Mouse (Mus musculus) forebrain, embryonic 14.5 days (tissue): Measurements from ENCODE around the gene Gaa. TPM values are rescaled to one million over a fixed set of nuclear protein-coding genes. Genes with fewer than 3 reads are reported as not detected.

Source experiments
- ATAC-seq: fragments of 200-750 bp; cut with Nextera tagmentation; 2 replicates; pipeline ENCODE4 v1.8.0; 2017; ENCODE audit warnings: mild to moderate bottlenecking, moderate library complexity
- DNase-seq: peaks from one replicate; pipeline ENCODE4 v3.0.0-alpha.2; 2015; ENCODE audit warnings: low spot score
- H3K27ac ChIP-seq: fragments of 300-500 bp; sonication (generic); 2 replicates; pipeline ENCODE4 v1.5.1; 2014; ENCODE audit warnings: low read depth, mild to moderate bottlenecking, control low read depth, low read length, moderate library complexity
- H3K27me3 ChIP-seq: fragments of 300-500 bp; sonication (generic); replicated peaks from 2 replicates; pipeline ENCODE4 v1.6.1; 2014; ENCODE audit warnings: low read length, control low read depth, mixed read lengths; ENCODE audit not compliant: control insufficient read depth, insufficient read depth
- H3K36me3 ChIP-seq: fragments of 300-500 bp; sonication (generic); 2 replicates; pipeline ENCODE4 v1.6.1; 2014; ENCODE audit warnings: low read length, control low read depth; ENCODE audit not compliant: control insufficient read depth, insufficient read depth
- H3K4me1 ChIP-seq: fragments of 300-500 bp; sonication (generic); 2 replicates; pipeline ENCODE4 v1.6.1; 2014; ENCODE audit warnings: antibody characterized with exemption, low read length, control low read depth; ENCODE audit not compliant: control insufficient read depth, insufficient read depth
- H3K4me2 ChIP-seq: fragments of 300-500 bp; sonication (generic); 2 replicates; pipeline ENCODE4 v1.6.1; 2014; ENCODE audit warnings: mild to moderate bottlenecking, control low read depth, low read length
- H3K4me3 ChIP-seq: fragments of 300-500 bp; sonication (generic); 2 replicates; pipeline ENCODE4 v1.5.1; 2014; ENCODE audit warnings: low read depth, low read length, control low read depth
- H3K9ac ChIP-seq: fragments of 300-500 bp; sonication (generic); 2 replicates; pipeline ENCODE4 v1.6.1; 2014; ENCODE audit warnings: mild to moderate bottlenecking, low read length, control low read depth, moderate library complexity
- H3K9me3 ChIP-seq: fragments of 300-500 bp; sonication (generic); replicated peaks from 2 replicates; pipeline ENCODE4 v1.6.1; 2016; ENCODE audit warnings: low read length, control low read depth, mixed read lengths; ENCODE audit not compliant: control insufficient read depth
- WGBS: fragments of 180-500 bp; shearing (Covaris S2); extraction: QIAGEN DNeasy Blood & Tissue Kit; methylation state at CpG from one replicate; pipeline ENCODE4 v1.1.7; 2014; 5-methylcytosine and 5-hydroxymethylcytosine counted together
- polyA plus RNA-seq: library from polyadenylated mRNA; unstranded; fragments of >200 nt; fragmentation: Nextera tagmentation; extraction: Ambion mirVana; gene quantifications from 2 replicates; pipeline ENCODE4 v1.2.1, GENCODE M21; 2014

The Gaa gene
- 28.3 and 45.5 TPM in 2 replicates for polyA plus RNA-seq

GRCm38 (mm10) chr11:119267768-119268556 is at the start of gene Gaa:
Gaa (plus strand) TSS chr11:119267887.
- H3K4me1 ChIP-seq: peaks cover 10% of the 10 kb centered on the region
- no peaks in the 10 kb centered on the region for H3K9me3 ChIP-seq
- H3K27ac ChIP-seq: no peak within 1 kb of the TSS
- DNase-seq: peak; percentile 96
- H3K4me2 ChIP-seq: peak within 1 kb of the TSS; percentile 93
- ATAC-seq: peak; percentile 87
- 0 out of 2 replicates have a peak, but pooled peaks cover 5% of the 10 kb centered on the region for H3K36me3 ChIP-seq
- no peaks in the 10 kb centered on the region for H3K27me3 ChIP-seq
- peak within 1 kb of the TSS; percentile 78 for H3K9ac ChIP-seq
- H3K4me3 ChIP-seq: peak within 1 kb of the TSS; percentile 61
- 6% methylated on average over 52 of the region's 52 CpGs for WGBS

- H3K4me1 ChIP-seq: peaks cover 43% of the 10 kb centered on the region
- peak overlapping the region; percentile 79 for H3K27ac ChIP-seq
- peak; percentile 67 for ATAC-seq
- no peaks in the 10 kb centered on the region for H3K9me3 ChIP-seq
- no peak overlapping the region for H3K4me3 ChIP-seq
- H3K27me3 ChIP-seq: no peaks in the 10 kb centered on the region
- WGBS: 6% methylated on average over 17 of the region's 17 CpGs
- peak overlapping the region; percentile 3; the same call in 1 of the 2 replicates for H3K9ac ChIP-seq
- DNase-seq: peak; percentile 80
- H3K36me3 ChIP-seq: 0 out of 2 replicates have a peak, but pooled peaks cover 4% of the 10 kb centered on the region
- H3K4me2 ChIP-seq: peak overlapping the region; percentile 24
Observed at GRCm38 (mm10) chr11:119219816-119220465, 47.7 kb upstream of the Gaa start.

GRCm38 (mm10) chr11:119221812-119222510 is 45.7 kb upstream of the Gaa start:
- WGBS: 53% methylated on average over 11 of the region's 11 CpGs
- Histone ChIP-seq H3K36me3 (0 out of 2 replicates have a peak, but pooled peaks cover 4% of the 10 kb centered on the region), H3K4me2 (no peak overlapping the region), H3K4me1 (peaks cover 45% of the 10 kb centered on the region), H3K27me3 (no peaks in the 10 kb centered on the region), H3K27ac (no peak overlapping the region), H3K9ac (no peak overlapping the region), H3K9me3 (no peaks in the 10 kb centered on the region), H3K4me3 (no peak overlapping the region)
- no peak for DNase-seq
- ATAC-seq: no peak

- H3K4me2 ChIP-seq: no peak overlapping the region
- H3K4me3 ChIP-seq: no peak overlapping the region
- H3K36me3 ChIP-seq: 0 out of 2 replicates have a peak, but pooled peaks cover 4% of the 10 kb centered on the region
- H3K27me3 ChIP-seq: no peaks in the 10 kb centered on the region
- 78% methylated on average over 20 of the region's 20 CpGs for WGBS
- DNase-seq (peak; percentile 67), ATAC-seq (no peak)
- no peak overlapping the region for H3K9ac ChIP-seq
- H3K27ac ChIP-seq: peak overlapping the region; percentile 56; the same call in 1 of the 2 replicates
- peaks cover 47% of the 10 kb centered on the region for H3K4me1 ChIP-seq
- H3K9me3 ChIP-seq: no peaks in the 10 kb centered on the region
Observed at GRCm38 (mm10) chr11:119223124-119223890, 44.4 kb upstream of the Gaa start.

GRCm38 (mm10) chr11:119224926-119225325 is 42.8 kb upstream of the Gaa start:
- Histone ChIP-seq H3K27me3 (no peaks in the 10 kb centered on the region), H3K9me3 (no peaks in the 10 kb centered on the region), H3K4me2 (no peak overlapping the region), H3K9ac (no peak overlapping the region), H3K4me3 (no peak overlapping the region), H3K27ac (no peak overlapping the region), H3K4me1 (peaks cover 45% of the 10 kb centered on the region), H3K36me3 (no peaks in the 10 kb centered on the region)
- DNase-seq (no peak), ATAC-seq (no peak)
- 91% methylated on average over 6 of the region's 6 CpGs for WGBS

- no peak overlapping the region for H3K9ac ChIP-seq
- no peak overlapping the region for H3K4me2 ChIP-seq
Observed at GRCm38 (mm10) chr11:119225634-119226033, 42.1 kb upstream of the Gaa start.

GRCm38 (mm10) chr11:119227591-119227990 is 40.1 kb upstream of the Gaa start:
- ATAC-seq (no peak), DNase-seq (no peak)
- Histone ChIP-seq H3K9me3 (no peaks in the 10 kb centered on the region), H3K4me3 (peak overlapping the region; percentile 70), H3K27me3 (no peaks in the 10 kb centered on the region), H3K4me1 (peaks cover 44% of the 10 kb centered on the region), H3K9ac (peak overlapping the region; percentile 91), H3K4me2 (peak overlapping the region; percentile 100), H3K36me3 (no peaks in the 10 kb centered on the region), H3K27ac (no peak overlapping the region)
- WGBS: under 1% methylated on average over 12 of the region's 12 CpGs

More at GRCm38 (mm10) chr11:119225634-119226033, 42.1 kb upstream of the Gaa start:
- Histone ChIP-seq H3K36me3 (no peaks in the 10 kb centered on the region), H3K4me1 (peaks cover 44% of the 10 kb centered on the region), H3K27me3 (no peaks in the 10 kb centered on the region), H3K4me3 (no peak overlapping the region), H3K9me3 (no peaks in the 10 kb centered on the region), H3K27ac (no peak overlapping the region)
- no peak for ATAC-seq
- 75% methylated on average over 9 of the region's 9 CpGs for WGBS
- DNase-seq: no peak
